Mouse (Mus musculus): ENCODE measurements at regions not wholly inside any gene's neighbourhood (a gene's known extent, or its start where the extent isn't known, plus 50 kb on each side); places are given as distances from the start of the nearest gene placed in this dataset.

- TF ChIP-seq EP300 (IDR thresholded peaks at IDR 0.05) (no peak), CTCF (IDR thresholded peaks at IDR 0.05) (no peak)
Measured at GRCm38 (mm10) chr13:114680379-114680733, 137.7 kb upstream of the Mocs2 start.

Measured in lung, postnatal 0 days (tissue).